Mouse (Mus musculus): ENCODE results near the gene Hspa8. TPM values are rescaled to one million over a fixed set of nuclear protein-coding genes. Genes with fewer than 3 reads are reported as not detected.

Gene Hspa8
- polyA plus RNA-seq (2015; fragmentation: Nextera tagmentation; extraction: Ambion mirVana) = 3,055 and 3,120 TPM in 2 replicates

DNA sequence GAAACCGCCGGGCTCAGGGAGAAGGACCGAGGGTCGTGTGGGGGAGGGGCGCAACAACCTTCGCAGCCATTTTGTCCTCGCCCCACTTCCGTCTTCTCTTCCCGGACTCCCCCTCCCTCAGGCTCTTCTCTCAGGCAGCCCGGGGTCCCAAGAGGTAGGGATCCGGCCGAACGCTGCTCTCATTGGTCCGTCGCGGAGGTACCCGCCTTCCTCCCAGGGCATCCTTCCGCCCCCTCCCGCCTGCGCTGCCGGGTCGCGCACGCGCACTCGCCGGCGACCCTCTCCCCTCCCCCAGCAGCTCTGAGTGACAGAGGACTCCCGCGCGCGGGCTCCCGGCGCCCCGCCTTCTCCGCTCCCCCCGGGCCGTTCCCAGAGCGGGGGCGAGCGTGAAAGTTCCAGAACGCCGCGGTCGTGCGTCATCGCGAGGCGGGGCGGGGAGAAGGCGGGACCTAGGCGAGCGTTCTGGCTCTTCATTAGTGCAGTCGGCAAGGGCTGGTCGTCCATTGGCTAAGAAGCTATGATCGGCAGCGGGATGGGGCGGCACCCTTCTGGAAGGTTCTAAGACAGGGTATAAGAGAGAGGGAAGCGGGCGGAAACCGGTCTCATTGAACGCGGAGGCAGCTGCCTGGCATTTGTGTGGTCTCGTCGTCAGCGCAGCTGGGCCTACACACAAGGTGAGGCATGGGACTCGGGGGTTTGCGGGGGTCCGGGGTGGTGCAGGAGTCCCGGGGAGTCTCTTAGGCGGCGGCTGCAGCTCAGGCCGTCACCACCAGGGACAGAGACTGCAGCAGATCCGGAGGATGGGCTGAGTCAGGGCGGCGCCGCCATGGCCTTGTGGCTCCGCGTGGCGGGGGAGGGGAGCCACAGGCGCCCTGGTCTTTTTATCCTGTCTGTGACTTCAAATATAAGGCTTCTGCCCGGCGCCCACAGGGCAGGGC lies at the start of gene Hspa8:
Gene Hspa8 (plus strand): TSS at position 310 of the 938 bp plus-strand sequence.
- Histone ChIP-seq H3K9ac (replicated peaks) (peak within 1 kb of the TSS; percentile 79), H3K36me3 (peaks cover 21% of the 10 kb centered on the region), H3K4me2 (peak within 1 kb of the TSS; percentile 72), H3K27me3 (replicated peaks) (no peaks in the 10 kb centered on the region), H3K4me3 (replicated peaks) (peak within 1 kb of the TSS; percentile 64), H3K27ac (replicated peaks) (peak within 1 kb of the TSS; percentile 99), H3K9me3 (replicated peaks) (no peaks in the 10 kb centered on the region), H3K4me1 (peaks cover 33% of the 10 kb centered on the region)
- peak; percentile 96 for ATAC-seq (ENCODE audit: low FRiP score)
- 1% methylated on average over 75 of the region's 83 CpGs for WGBS

DNA sequence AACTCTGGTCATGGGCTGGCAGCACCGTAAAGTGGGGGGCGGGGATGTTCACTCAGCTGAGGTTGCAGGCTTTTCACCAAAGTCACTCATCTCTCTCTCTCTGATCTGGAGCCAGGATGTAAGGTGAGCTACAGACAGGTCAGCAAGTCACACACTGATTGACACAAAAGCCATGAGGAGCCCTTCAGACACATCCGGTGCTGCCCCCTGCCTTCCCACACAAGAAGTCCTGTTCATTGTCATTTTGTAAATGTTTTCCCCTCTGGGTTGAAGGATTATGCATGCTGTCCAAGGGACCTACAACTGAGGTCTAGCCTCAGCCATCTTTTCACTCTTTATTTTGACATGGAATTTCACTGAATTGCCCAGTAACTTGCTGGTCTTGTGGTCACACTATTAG lies 49.0 kb upstream of the Hspa8 start:
- Histone ChIP-seq H3K36me3 (no peaks in the 10 kb centered on the region), H3K4me1 (peaks cover 18% of the 10 kb centered on the region), H3K9ac (replicated peaks) (no peak overlapping the region), H3K27me3 (replicated peaks) (no peaks in the 10 kb centered on the region), H3K4me2 (no peak overlapping the region), H3K9me3 (replicated peaks) (no peaks in the 10 kb centered on the region), H3K4me3 (replicated peaks) (no peak overlapping the region), H3K27ac (replicated peaks) (no peak overlapping the region)
- 49% methylated on average over 3 of the region's 3 CpGs for WGBS
- no peak; the same call in 1 of the 2 replicates for ATAC-seq (ENCODE audit: low FRiP score)

GRCm38 (mm10) chr9:40756401-40756800 lies 44.4 kb upstream of the Hspa8 start:
- no peaks in the 10 kb centered on the region for H3K27me3 ChIP-seq (replicated peaks)
- WGBS = 22% methylated on average over 4 of the region's 4 CpGs
- no peak overlapping the region for H3K9ac ChIP-seq (replicated peaks)
- no peak overlapping the region for H3K27ac ChIP-seq (replicated peaks)
- no peak overlapping the region for H3K4me3 ChIP-seq (replicated peaks)
- no peak for ATAC-seq (ENCODE audit: low FRiP score)
- peaks cover 5% of the 10 kb centered on the region for H3K36me3 ChIP-seq
- H3K4me2 ChIP-seq = peak overlapping the region; percentile 23; the same call in 1 of the 2 replicates
- no peaks in the 10 kb centered on the region for H3K9me3 ChIP-seq (replicated peaks)
- peaks cover 26% of the 10 kb centered on the region for H3K4me1 ChIP-seq

GRCm38 (mm10) chr9:40757105-40757626 lies 43.6 kb upstream of the Hspa8 start:
- H3K9ac ChIP-seq (replicated peaks) = peak overlapping the region; percentile 30; the same call in 1 of the 2 replicates
- no peaks in the 10 kb centered on the region for H3K9me3 ChIP-seq (replicated peaks)
- peaks cover 12% of the 10 kb centered on the region for H3K36me3 ChIP-seq
- peak overlapping the region; percentile 27 for H3K4me3 ChIP-seq (replicated peaks)
- ATAC-seq (ENCODE audit: low FRiP score) = peak; percentile 86
- peak overlapping the region; percentile 78 for H3K27ac ChIP-seq (replicated peaks)
- H3K27me3 ChIP-seq (replicated peaks) = no peaks in the 10 kb centered on the region
- 27% methylated on average over 12 of the region's 12 CpGs for WGBS
- H3K4me1 ChIP-seq = peaks cover 24% of the 10 kb centered on the region
- peak overlapping the region; percentile 59 for H3K4me2 ChIP-seq

- WGBS = 4% methylated on average over 22 of the region's 22 CpGs
- Histone ChIP-seq H3K9me3 (replicated peaks) (no peaks in the 10 kb centered on the region), H3K36me3 (peaks cover 12% of the 10 kb centered on the region), H3K4me1 (peaks cover 21% of the 10 kb centered on the region), H3K4me2 (peak overlapping the region; percentile 59), H3K27ac (replicated peaks) (peak overlapping the region; percentile 78), H3K4me3 (replicated peaks) (peak overlapping the region; percentile 27), H3K27me3 (replicated peaks) (no peaks in the 10 kb centered on the region), H3K9ac (replicated peaks) (peak overlapping the region; percentile 30; the same call in 1 of the 2 replicates)
- peak; percentile 93 for ATAC-seq (ENCODE audit: low FRiP score)
Observed at GRCm38 (mm10) chr9:40757685-40758270, 43.0 kb upstream of the Hspa8 start.

DNA sequence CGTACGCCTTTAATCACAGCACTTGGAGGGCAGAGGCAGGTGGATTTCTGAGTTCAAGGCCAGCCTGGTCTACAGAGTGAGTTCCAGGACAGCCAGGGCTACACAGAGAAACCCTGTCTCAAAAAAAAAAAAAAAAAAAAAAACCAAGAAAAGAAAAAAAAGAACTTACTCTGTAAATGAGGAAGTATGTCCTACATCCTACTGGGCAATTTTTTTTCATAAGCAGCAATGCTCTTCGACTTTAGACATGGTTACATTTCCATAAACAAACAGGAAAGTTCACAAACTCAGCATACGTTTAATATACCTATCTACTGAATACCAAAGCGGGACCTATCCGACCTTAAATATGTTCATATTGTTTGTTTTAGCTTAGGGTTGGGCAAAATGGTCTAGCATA lies 38.4 kb upstream of the Hspa8 start:
- Histone ChIP-seq H3K9ac (replicated peaks) (no peak overlapping the region), H3K4me1 (peaks cover 9% of the 10 kb centered on the region), H3K27me3 (replicated peaks) (no peaks in the 10 kb centered on the region), H3K27ac (replicated peaks) (no peak overlapping the region), H3K4me2 (no peak overlapping the region), H3K4me3 (replicated peaks) (no peak overlapping the region), H3K36me3 (peaks cover 29% of the 10 kb centered on the region), H3K9me3 (replicated peaks) (no peaks in the 10 kb centered on the region)
- ATAC-seq (ENCODE audit: low FRiP score) = no peak
- WGBS = 92% methylated on average over 6 of the region's 6 CpGs

- 89% methylated on average over 8 of the region's 9 CpGs for WGBS
- ATAC-seq (ENCODE audit: low FRiP score) = no peak
- no peak overlapping the region for H3K4me2 ChIP-seq
Observed at GRCm38 (mm10) chr9:40764887-40765580, 35.8 kb upstream of the Hspa8 start.

DNA sequence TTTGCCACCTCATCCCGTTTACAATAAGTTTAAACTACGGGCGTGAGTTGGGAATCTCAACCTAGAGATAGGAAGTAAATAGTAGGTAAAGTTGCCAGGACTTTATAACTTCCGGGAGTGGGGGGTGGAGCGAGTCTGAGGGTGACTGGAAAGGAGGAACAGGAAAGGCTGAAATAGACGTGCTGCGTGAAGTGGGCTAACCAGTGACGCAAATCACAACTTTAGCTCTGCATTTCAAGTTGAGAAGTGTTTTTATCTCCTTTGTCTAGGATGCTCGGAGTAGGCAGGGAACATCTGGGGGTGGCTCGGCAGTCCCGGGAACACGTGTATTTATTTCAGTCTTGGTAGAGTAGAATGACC lies 35.2 kb upstream of the Hspa8 start:
- Histone ChIP-seq H3K4me2 (no peak overlapping the region), H3K27me3 (replicated peaks) (no peaks in the 10 kb centered on the region), H3K4me1 (no peaks in the 10 kb centered on the region), H3K36me3 (peaks cover 31% of the 10 kb centered on the region), H3K9me3 (replicated peaks) (no peaks in the 10 kb centered on the region), H3K27ac (replicated peaks) (no peak overlapping the region), H3K9ac (replicated peaks) (no peak overlapping the region), H3K4me3 (replicated peaks) (no peak overlapping the region)
- 78% methylated on average over 12 of the region's 12 CpGs for WGBS
- ATAC-seq (ENCODE audit: low FRiP score) = no peak

More at GRCm38 (mm10) chr9:40764887-40765580, 35.8 kb upstream of the Hspa8 start:
- no peak overlapping the region for H3K27ac ChIP-seq (replicated peaks)
- peaks cover 31% of the 10 kb centered on the region for H3K36me3 ChIP-seq
- H3K4me3 ChIP-seq (replicated peaks) = no peak overlapping the region
- H3K9me3 ChIP-seq (replicated peaks) = no peaks in the 10 kb centered on the region
- no peaks in the 10 kb centered on the region for H3K4me1 ChIP-seq
- H3K9ac ChIP-seq (replicated peaks) = no peak overlapping the region
- no peaks in the 10 kb centered on the region for H3K27me3 ChIP-seq (replicated peaks)

GRCm38 (mm10) chr9:40766058-40766605 lies 34.7 kb upstream of the Hspa8 start:
- no peak for ATAC-seq (ENCODE audit: low FRiP score)
- Histone ChIP-seq H3K36me3 (peaks cover 28% of the 10 kb centered on the region), H3K9me3 (replicated peaks) (no peaks in the 10 kb centered on the region), H3K4me3 (replicated peaks) (no peak overlapping the region), H3K9ac (replicated peaks) (no peak overlapping the region), H3K27ac (replicated peaks) (no peak overlapping the region), H3K4me2 (no peak overlapping the region), H3K27me3 (replicated peaks) (no peaks in the 10 kb centered on the region), H3K4me1 (no peaks in the 10 kb centered on the region)
- 64% methylated on average over 7 of the region's 7 CpGs for WGBS

DNA sequence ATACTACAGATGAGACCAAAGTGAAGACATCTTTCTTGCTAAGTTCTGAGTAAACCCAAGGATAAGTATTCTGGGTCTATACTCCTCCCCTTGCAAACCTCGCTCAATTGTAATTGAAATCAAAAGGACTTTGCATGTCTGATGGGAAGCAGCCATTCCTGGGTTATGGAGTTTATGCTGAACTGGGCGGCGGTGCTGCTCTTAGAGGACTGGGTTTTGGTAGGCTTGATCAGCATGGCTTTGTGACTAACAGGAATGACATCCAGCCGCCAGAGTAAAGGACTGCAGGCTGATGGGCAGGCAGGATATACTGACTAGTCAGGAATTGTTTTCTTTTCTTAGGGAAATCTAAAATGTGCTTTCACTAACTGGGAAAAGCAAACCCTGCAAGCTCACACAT lies 32.8 kb upstream of the Hspa8 start:
- WGBS = 88% methylated on average over 4 of the region's 4 CpGs
- Histone ChIP-seq H3K27ac (replicated peaks) (no peak overlapping the region), H3K9me3 (replicated peaks) (no peaks in the 10 kb centered on the region), H3K4me3 (replicated peaks) (no peak overlapping the region), H3K4me1 (no peaks in the 10 kb centered on the region), H3K36me3 (peaks cover 22% of the 10 kb centered on the region), H3K9ac (replicated peaks) (no peak overlapping the region), H3K4me2 (no peak overlapping the region), H3K27me3 (replicated peaks) (no peaks in the 10 kb centered on the region)
- ATAC-seq (ENCODE audit: low FRiP score) = no peak

DNA sequence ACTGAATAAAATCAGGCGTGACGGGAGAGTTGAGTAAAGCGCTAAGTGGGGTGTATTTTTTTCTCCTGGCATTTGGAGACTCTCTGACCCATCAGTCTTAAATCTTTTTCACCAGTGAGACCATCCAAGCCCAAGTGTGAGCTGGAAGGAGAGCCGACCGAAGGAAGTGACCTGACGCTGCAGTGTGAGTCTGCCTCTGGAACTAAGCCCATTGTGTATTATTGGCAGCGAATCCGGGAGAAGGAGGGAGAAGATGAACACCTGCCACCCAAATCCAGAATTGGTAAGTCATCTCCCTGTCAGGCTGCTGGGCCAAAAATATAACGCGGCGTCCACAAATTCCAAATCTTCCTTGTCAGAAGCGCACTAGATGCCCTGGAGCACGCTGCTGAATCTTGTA lies 28.5 kb upstream of the Hspa8 start:
- WGBS = 66% methylated on average over 13 of the region's 13 CpGs
- H3K9ac ChIP-seq (replicated peaks) = no peak overlapping the region
- H3K4me3 ChIP-seq (replicated peaks) = no peak overlapping the region
- no peaks in the 10 kb centered on the region for H3K4me1 ChIP-seq
- no peaks in the 10 kb centered on the region for H3K9me3 ChIP-seq (replicated peaks)
- peaks cover 21% of the 10 kb centered on the region for H3K36me3 ChIP-seq
- H3K4me2 ChIP-seq = no peak overlapping the region
- H3K27me3 ChIP-seq (replicated peaks) = no peaks in the 10 kb centered on the region
- no peak for ATAC-seq (ENCODE audit: low FRiP score)
- H3K27ac ChIP-seq (replicated peaks) = no peak overlapping the region

All from neural tube, embryonic 15.5 days (tissue).